ENCODE assay signal across 20 mouse cellular contexts in the genomic region with DNA sequence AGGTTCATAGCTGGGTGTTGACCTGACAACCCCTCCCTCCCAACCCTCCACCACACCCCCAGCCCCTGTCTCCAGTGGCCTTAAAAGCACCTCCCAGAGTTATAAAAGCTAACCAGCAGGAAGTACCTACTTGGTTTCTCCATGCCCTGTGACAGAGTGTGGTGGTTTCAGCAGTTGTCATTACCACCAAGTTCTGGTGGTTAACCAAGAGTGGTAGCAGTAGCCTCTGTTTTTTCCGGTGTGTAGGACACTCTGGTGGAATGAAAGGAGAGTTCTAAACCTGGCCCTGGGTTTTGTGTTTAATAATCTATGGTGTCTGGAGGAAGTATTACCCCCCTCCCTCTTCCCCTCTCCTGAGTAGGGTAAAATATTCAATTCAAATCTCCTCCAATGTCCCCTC.
"Had no signal": no experiment of that assay in that cellular context is flagged by ENCODE, and none has a peak within 500 bp of the region (broad histone marks: within the 10 kb centered on the region; RNA-seq: fewer than 3 reads in every experiment).

No protein-coding gene starts in this region.

- DNase-seq: liver, postnatal 0 days; lung, adult 2 months; lung, postnatal 10 days; lung, postnatal 36 days; midbrain, embryonic 14.5 days; retina, postnatal 1 day; right cerebral cortex, adult 18-20 months; right cerebral cortex, postnatal 25 days; right cerebral cortex, postnatal 4 days; spleen, adult 18-20 months; thymus, adult 18-20 months; thymus, postnatal 25 days; thymus, postnatal 4 days had no signal

- ATAC-seq: liver, postnatal 0 days; midbrain, embryonic 16.5 days had no signal

- H3K4me3 ChIP-seq: midbrain, embryonic 10.5 days; midbrain, embryonic 12.5 days; myocyte; neural tube, embryonic 13.5 days; neural tube, embryonic 15.5 days had no signal

- H3K27me3 ChIP-seq: midbrain, embryonic 12.5 days; neural tube, embryonic 13.5 days; neural tube, embryonic 15.5 days had no signal

- H3K4me2 ChIP-seq: midbrain, embryonic 12.5 days; neural tube, embryonic 13.5 days; neural tube, embryonic 15.5 days had no signal

- H3K9me3 ChIP-seq: neural tube, embryonic 15.5 days had no signal

- H3K27ac ChIP-seq: macrophage; midbrain, embryonic 10.5 days; midbrain, embryonic 12.5 days; neural tube, embryonic 13.5 days; neural tube, embryonic 15.5 days had no signal

- H3K9ac ChIP-seq: liver, postnatal 0 days; midbrain, embryonic 12.5 days; neural tube, embryonic 13.5 days; neural tube, embryonic 15.5 days had no signal
